Mouse (Mus musculus) testis, adult 2 months (tissue): ENCODE data around the gene Agap1. TPM values are rescaled to one million over a fixed set of nuclear protein-coding genes. Genes with fewer than 3 reads are reported as not detected.

Experiments
- H3K27ac ChIP-seq: fragments of 200-500 bp; 2 replicates; pipeline ENCODE4 v1.5.1; 2012; ENCODE audit warnings: low read depth, low read length; ENCODE audit not compliant: control insufficient read depth, insufficient read depth
- H3K27me3 ChIP-seq: fragments of 200-500 bp; 2 replicates; pipeline ENCODE4 v1.6.1; 2012; ENCODE audit warnings: mild to moderate bottlenecking, low read length, moderate library complexity; ENCODE audit not compliant: control insufficient read depth, insufficient read depth
- H3K36me3 ChIP-seq: fragments of 200-500 bp; 2 replicates; pipeline ENCODE4 v1.6.1; 2012; ENCODE audit warnings: mild to moderate bottlenecking, low read length; ENCODE audit not compliant: control insufficient read depth, insufficient read depth
- H3K4me1 ChIP-seq: fragments of 200-500 bp; 2 replicates; pipeline ENCODE4 v1.6.1; 2012; ENCODE audit warnings: low read length; ENCODE audit not compliant: control insufficient read depth, insufficient read depth
- H3K4me3 ChIP-seq: fragments of 200-500 bp; 2 replicates; pipeline ENCODE4 v1.5.1; 2012; ENCODE audit warnings: low read depth, mild to moderate bottlenecking, low read length, moderate library complexity, mixed read lengths; ENCODE audit not compliant: control insufficient read depth
- CTCF ChIP-seq: fragments of 200-500 bp; IDR thresholded peaks from 2 replicates; pipeline ENCODE4 v1.5.1; 2012; ENCODE audit warnings: low read depth, mild to moderate bottlenecking, inconsistent platforms, low read length, moderate library complexity; ENCODE audit not compliant: control insufficient read depth, insufficient read depth, insufficient replicate concordance
- POLR2A ChIP-seq: fragments of 200-500 bp; IDR thresholded peaks from 2 replicates; pipeline ENCODE4 v1.6.1; 2012; ENCODE audit warnings: low read depth, mild to moderate bottlenecking, inconsistent platforms, low read length, moderate library complexity; ENCODE audit not compliant: control insufficient read depth
- polyA plus RNA-seq: library from polyadenylated mRNA; depleted of rRNA; stranded (reverse); fragments of >200 nt; gene quantifications from 2 replicates; pipeline ENCODE4 v1.2.3, GENCODE M21; 2012

Gene Agap1
- polyA plus RNA-seq, 1 experiment: 16.5 TPM

DNA sequence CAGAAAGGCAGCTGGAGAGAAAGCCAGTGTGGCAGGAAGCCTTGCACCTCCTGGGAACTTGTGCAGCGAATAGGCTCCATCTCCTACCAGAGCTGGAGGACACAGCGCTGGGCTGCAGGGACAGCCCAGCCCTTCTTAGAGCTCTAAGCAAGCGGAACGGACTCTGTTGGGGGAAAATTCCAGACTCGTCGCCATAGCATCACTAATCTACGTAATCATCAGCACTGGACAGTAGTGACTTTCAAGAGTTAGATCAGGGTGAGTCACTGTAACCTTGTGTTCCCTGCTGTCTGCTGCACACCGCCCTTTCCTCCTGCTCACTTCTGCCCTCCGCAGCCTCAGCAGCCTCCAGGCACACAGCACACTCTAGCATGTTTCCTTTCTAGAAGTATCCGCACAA lies 234.3 kb downstream of the Agap1 start:
- no peaks in the 10 kb centered on the region for H3K27me3 ChIP-seq
- H3K4me3 ChIP-seq: no peak overlapping the region
- no peak for TF ChIP-seq POLR2A
- H3K4me1 ChIP-seq: peaks cover 3% of the 10 kb centered on the region; the same call in 1 of the 2 replicates
- no peaks in the 10 kb centered on the region for H3K36me3 ChIP-seq
- H3K27ac ChIP-seq: no peak overlapping the region

DNA sequence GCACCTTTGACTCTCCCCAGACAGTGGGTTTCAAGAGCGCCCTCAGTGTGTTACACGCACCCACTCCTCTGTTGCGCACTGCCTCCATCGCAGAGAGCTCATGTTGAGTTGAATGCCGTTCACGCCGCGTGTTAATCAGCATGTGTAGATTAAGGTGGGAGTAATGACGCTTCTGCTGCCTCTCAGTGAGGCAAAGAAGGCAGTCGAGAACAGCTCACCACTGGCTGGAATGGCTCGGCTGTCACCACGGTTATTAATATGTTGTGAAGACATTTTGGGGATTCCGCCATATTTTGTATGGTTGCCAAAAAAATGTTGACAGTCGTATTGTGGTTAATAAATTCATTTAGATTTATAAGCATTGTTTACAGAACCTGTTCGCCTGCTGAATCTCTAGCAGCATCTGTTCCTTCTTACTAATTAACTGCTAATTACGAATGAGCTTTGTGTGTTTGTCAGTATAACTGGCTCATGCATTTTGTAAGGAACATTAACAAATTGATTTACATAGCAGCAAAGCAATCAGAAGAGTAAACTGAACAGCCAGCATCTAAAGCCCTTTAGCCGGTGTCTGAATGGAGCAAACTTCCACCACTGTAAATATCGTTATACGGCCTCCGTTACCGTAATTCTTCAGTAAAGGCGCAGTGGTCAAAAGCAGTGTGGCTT lies 235.1 kb downstream of the Agap1 start:
- H3K27me3 ChIP-seq: no peaks in the 10 kb centered on the region
- H3K36me3 ChIP-seq: no peaks in the 10 kb centered on the region
- TF ChIP-seq CTCF: no peak
- H3K4me1 ChIP-seq: peaks cover 3% of the 10 kb centered on the region; the same call in 1 of the 2 replicates
- no peak overlapping the region for H3K27ac ChIP-seq
- no peak overlapping the region for H3K4me3 ChIP-seq

DNA sequence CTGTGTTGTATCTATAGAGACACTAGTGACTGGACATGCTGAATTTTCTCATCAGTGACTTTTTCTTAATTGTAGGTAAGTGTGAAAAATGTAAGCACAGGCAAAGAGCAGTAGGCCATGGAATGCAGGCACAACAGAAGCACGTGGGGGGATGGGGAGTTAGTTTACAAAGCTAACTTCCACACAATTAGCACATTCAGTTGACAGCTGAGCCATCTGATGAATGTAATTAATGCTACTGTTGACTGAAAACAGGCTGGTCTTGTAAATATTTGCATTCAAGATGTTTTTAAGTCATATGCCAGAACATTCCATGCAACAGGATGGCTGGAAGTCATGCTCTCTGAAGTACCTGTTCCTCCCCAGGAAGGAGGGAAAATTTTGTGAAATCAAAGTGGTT lies 236.5 kb downstream of the Agap1 start:
- no peak overlapping the region for H3K4me3 ChIP-seq
- no peak for TF ChIP-seq POLR2A
- TF ChIP-seq CTCF: no peak
- peaks cover 3% of the 10 kb centered on the region; the same call in 1 of the 2 replicates for H3K4me1 ChIP-seq
- H3K27me3 ChIP-seq: no peaks in the 10 kb centered on the region
- H3K27ac ChIP-seq: no peak overlapping the region
- H3K36me3 ChIP-seq: no peaks in the 10 kb centered on the region

DNA sequence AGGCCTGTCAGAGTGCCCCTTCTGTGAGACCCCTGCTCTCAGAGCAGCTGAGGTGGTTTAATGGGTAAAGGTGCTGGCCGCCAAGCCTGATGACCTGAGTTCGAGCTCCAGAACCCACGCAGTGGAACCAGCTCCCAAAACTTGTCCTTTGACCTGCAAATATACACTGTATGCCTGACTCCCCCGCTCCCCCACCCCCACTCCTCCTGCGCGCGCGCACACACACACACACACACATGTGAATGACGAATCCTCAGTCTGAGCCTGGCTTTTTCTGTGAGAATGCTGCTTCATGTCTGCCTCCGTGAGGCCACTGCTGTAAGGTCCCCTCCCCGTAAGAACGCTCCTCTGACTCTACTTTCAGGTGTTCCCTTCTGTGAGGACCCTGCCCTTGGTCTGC lies 237.8 kb downstream of the Agap1 start:
- H3K27me3 ChIP-seq: no peaks in the 10 kb centered on the region
- peaks cover 3% of the 10 kb centered on the region; the same call in 1 of the 2 replicates for H3K4me1 ChIP-seq
- TF ChIP-seq POLR2A (no peak), CTCF (no peak)
- no peak overlapping the region for H3K4me3 ChIP-seq
- H3K27ac ChIP-seq: no peak overlapping the region
- H3K36me3 ChIP-seq: no peaks in the 10 kb centered on the region

DNA sequence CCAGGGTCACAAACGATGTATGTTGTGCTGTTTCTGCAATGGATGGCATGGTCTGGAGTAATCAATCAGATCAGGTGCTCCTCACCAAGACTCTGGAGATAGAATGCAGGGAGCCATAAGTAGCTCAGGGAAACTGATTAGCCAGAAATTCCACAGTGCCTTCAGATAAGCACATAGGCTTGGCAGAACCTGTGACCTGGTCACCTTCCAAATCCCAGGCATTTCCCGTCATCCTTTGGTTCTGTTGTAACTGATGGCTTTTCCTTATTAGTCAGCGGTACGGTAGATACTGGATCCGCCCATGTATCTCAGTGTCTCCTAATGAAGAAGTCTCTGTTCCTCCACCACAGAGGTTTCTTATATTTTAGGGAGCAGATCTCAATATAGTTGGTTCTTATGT lies 240.3 kb downstream of the Agap1 start:
- H3K36me3 ChIP-seq: no peaks in the 10 kb centered on the region
- no peaks in the 10 kb centered on the region for H3K27me3 ChIP-seq
- H3K4me3 ChIP-seq: no peak overlapping the region
- no peak for TF ChIP-seq POLR2A
- no peak for TF ChIP-seq CTCF
- H3K4me1 ChIP-seq: peaks cover 3% of the 10 kb centered on the region; the same call in 1 of the 2 replicates
- no peak overlapping the region for H3K27ac ChIP-seq

DNA sequence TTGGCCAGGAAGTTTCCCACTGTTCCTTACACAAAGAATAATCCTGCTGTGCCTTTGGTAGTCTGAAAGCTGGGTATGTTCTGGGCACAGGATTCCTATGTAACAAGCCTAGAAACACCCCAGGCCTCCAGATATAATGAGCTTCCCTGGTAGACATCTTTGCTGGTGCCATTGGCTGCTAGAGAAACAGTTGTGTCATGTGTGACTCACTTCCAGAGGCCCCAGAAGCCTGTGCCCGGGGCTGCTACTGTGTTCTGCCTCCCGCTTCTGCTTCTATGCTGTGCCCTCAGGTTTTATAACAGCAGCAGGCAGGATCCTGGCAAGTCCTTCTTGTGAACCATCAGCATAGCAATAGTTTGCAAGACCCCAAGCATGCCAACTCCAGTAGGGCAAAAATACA lies 242.6 kb downstream of the Agap1 start:
- Histone ChIP-seq H3K4me3 (no peak overlapping the region), H3K4me1 (no peaks in the 10 kb centered on the region), H3K36me3 (no peaks in the 10 kb centered on the region), H3K27ac (no peak overlapping the region), H3K27me3 (no peaks in the 10 kb centered on the region)
- no peak for TF ChIP-seq CTCF
- TF ChIP-seq POLR2A: no peak

DNA sequence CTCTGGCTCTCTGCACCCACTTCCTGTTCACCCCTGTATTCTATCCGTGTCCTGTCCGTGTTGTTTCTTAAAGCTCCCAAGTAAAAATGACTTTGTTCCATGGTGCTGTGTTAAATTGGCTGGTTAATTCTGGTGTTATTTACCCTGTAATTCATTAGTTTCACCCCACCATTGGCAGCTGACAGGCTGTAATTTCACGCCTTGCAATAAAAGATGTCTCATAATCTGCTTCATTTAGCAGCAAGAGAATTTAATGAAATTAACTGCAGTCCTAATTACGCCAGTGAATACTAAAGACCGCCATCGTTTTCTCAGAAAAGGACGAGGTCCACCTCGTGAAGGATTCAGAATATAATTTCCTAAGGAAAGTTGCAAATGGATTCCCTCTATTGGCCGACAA lies 245.6 kb downstream of the Agap1 start:
- no peak for TF ChIP-seq CTCF
- no peak for TF ChIP-seq POLR2A
- Histone ChIP-seq H3K27me3 (no peaks in the 10 kb centered on the region), H3K4me3 (no peak overlapping the region), H3K27ac (no peak overlapping the region), H3K4me1 (no peaks in the 10 kb centered on the region), H3K36me3 (no peaks in the 10 kb centered on the region)
